Mouse (Mus musculus): Measurements from ENCODE around the gene Zfp341. TPM values are rescaled to one million over a fixed set of nuclear protein-coding genes. Genes with fewer than 3 reads are reported as not detected.

The Zfp341 gene
- polyA plus RNA-seq, 1 experiment = 2.6 TPM

DNA sequence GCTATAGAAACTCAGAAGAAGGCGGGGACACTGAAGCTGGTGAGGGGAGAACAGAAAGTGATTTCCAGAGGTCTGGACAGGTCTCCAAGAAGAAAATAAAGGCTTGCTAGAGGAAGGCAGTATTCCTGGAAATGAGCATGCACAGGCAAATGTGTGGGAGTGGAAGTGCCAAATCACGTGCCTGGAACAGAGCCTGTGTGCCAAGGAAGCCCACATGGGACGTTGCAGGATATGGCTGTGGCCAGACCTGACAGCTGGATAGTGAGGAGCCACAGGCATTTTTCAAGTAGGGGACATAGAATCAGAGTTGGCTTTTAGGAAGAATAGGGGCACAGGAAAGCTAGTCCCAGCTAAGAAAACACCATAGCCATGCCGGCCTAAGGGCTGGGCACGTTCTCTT, 17.3 kb upstream of the Zfp341 start:
- 82% methylated on average over 5 of the region's 5 CpGs for WGBS
- no peak overlapping the region for H3K27ac ChIP-seq (ENCODE audit: control insufficient read depth, insufficient read depth, low read depth, low read length, poor library complexity)
- no peak overlapping the region for H3K4me3 ChIP-seq (replicated peaks; ENCODE audit: control insufficient read depth, low read depth, low read length)
- H3K4me1 ChIP-seq (ENCODE audit: control insufficient read depth, insufficient read depth, low read length) = no peaks in the 10 kb centered on the region
- TF ChIP-seq POLR2A (IDR thresholded peaks at IDR 0.05; ENCODE audit: borderline replicate concordance, control insufficient read depth, low read depth, low read length) (no peak), CTCF (IDR thresholded peaks at IDR 0.05; ENCODE audit: control insufficient read depth, insufficient read depth, low read length) (no peak)

DNA sequence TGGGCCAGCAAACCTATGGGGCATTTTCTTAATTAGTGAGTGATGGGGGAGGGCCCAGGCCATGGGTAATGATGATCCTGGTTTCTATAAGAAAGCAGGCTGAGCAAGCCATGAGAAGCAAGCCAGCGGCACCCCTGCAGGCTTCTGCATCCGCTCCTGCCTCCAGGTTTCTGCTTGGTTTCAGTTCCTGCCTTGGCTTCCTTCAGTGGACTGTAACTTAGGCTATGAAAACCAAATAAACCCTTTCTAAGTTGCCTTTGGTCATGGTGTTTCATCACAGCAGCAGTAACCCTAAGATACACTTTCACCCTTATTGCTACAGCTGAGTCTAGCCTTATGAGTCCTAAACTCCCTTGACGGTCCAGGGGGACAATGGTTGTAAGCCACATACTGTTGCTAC, 15.7 kb upstream of the Zfp341 start:
- no peaks in the 10 kb centered on the region; the same call in 1 of the 2 replicates for H3K4me1 ChIP-seq (ENCODE audit: control insufficient read depth, insufficient read depth, low read length)
- no peak overlapping the region for H3K4me3 ChIP-seq (replicated peaks; ENCODE audit: control insufficient read depth, low read depth, low read length)
- 59% methylated on average over 3 of the region's 3 CpGs for WGBS
- no peak for TF ChIP-seq CTCF (IDR thresholded peaks at IDR 0.05; ENCODE audit: control insufficient read depth, insufficient read depth, low read length)
- no peak for TF ChIP-seq POLR2A (IDR thresholded peaks at IDR 0.05; ENCODE audit: borderline replicate concordance, control insufficient read depth, low read depth, low read length)
- H3K27ac ChIP-seq (ENCODE audit: control insufficient read depth, insufficient read depth, low read depth, low read length, poor library complexity) = no peak overlapping the region

DNA sequence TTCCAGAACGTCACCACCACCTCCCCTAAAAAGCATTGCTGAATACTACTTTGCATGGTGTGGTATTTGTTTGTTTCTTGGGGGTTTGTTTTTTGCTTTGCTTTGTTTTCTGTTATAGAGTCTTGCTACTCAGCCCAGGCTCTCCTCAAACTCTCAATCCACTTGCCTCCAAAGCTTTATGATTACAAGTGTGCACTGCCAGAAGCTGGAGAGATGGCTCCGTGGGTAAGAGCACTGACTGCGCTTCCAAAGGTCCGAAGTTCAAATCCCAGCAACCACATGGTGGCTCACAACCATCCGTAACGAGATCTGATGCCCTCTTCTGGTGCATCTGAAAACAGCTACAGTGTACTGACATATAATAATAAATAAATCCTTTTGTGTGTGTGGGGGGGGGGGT, 12.5 kb upstream of the Zfp341 start:
- TF ChIP-seq POLR2A (IDR thresholded peaks at IDR 0.05; ENCODE audit: borderline replicate concordance, control insufficient read depth, low read depth, low read length) (no peak), CTCF (IDR thresholded peaks at IDR 0.05; ENCODE audit: control insufficient read depth, insufficient read depth, low read length) (no peak)
- WGBS = 81% methylated on average over 6 of the region's 6 CpGs
- H3K4me1 ChIP-seq (ENCODE audit: control insufficient read depth, insufficient read depth, low read length) = no peaks in the 10 kb centered on the region; the same call in 1 of the 2 replicates
- no peak overlapping the region for H3K4me3 ChIP-seq (replicated peaks; ENCODE audit: control insufficient read depth, low read depth, low read length)
- H3K27ac ChIP-seq (ENCODE audit: control insufficient read depth, insufficient read depth, low read depth, low read length, poor library complexity) = no peak overlapping the region

GRCm38 (mm10) chr2:154601324-154601723, 11.8 kb upstream of the Zfp341 start:
- H3K27ac ChIP-seq (ENCODE audit: control insufficient read depth, insufficient read depth, low read depth, low read length, poor library complexity) = no peak overlapping the region
- H3K4me1 ChIP-seq (ENCODE audit: control insufficient read depth, insufficient read depth, low read length) = no peaks in the 10 kb centered on the region; the same call in 1 of the 2 replicates
- H3K4me3 ChIP-seq (replicated peaks; ENCODE audit: control insufficient read depth, low read depth, low read length) = no peak overlapping the region
- TF ChIP-seq CTCF (IDR thresholded peaks at IDR 0.05; ENCODE audit: control insufficient read depth, insufficient read depth, low read length) = no peak
- no peak for TF ChIP-seq POLR2A (IDR thresholded peaks at IDR 0.05; ENCODE audit: borderline replicate concordance, control insufficient read depth, low read depth, low read length)
- 54% methylated on average over 3 of the region's 3 CpGs for WGBS

DNA sequence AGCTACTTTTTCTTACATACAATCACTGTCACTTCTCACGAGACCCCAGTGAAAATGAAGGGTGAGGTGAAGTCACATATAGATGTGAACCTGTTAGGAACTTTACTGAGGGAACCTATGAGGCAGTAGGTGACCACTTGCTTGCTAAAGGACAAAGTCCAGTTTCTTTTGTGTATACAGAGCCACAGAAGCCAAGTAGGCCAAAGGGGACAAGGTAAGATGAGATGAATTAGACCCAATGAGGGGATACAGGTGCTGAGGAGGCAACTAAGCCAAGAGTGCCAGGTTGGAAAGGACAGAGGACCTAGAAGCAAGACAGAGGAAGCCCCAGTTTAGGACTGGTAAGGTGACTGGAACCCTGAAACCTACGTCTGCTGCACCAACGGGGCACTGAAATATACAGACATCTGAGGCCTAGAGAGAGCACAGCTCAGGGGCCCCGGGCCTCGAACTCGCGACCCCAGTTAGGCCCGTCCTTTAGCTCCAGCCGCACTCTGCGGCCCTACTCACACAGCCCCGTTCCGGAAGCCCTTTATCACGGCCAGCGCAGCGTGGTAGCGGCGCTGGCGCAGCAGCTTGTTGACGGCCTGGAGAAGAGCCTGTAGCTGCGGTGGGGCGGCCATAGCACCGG, 10.0 kb upstream of the Zfp341 start:
- whole genome bisulfite sequencing = 4% methylated on average over 22 of the region's 22 CpGs
- peak overlapping the region; percentile 87 for H3K27ac ChIP-seq (ENCODE audit: control insufficient read depth, insufficient read depth, low read depth, low read length, poor library complexity)
- peak overlapping the region; percentile 88 for H3K4me3 ChIP-seq (replicated peaks; ENCODE audit: control insufficient read depth, low read depth, low read length)
- no peak for TF ChIP-seq POLR2A (IDR thresholded peaks at IDR 0.05; ENCODE audit: borderline replicate concordance, control insufficient read depth, low read depth, low read length)
- TF ChIP-seq CTCF (IDR thresholded peaks at IDR 0.05; ENCODE audit: control insufficient read depth, insufficient read depth, low read length) = no peak
- no peaks in the 10 kb centered on the region; the same call in 1 of the 2 replicates for H3K4me1 ChIP-seq (ENCODE audit: control insufficient read depth, insufficient read depth, low read length)

GRCm38 (mm10) chr2:154603638-154604153, 9.4 kb upstream of the Zfp341 start, which contains the start of gene Pxmp4:
Pxmp4 (minus strand) TSS chr2:154603708.
- WGBS = under 1% methylated on average over 13 of the region's 13 CpGs
- peak within 1 kb of the TSS; percentile 88 for H3K4me3 ChIP-seq (replicated peaks; ENCODE audit: control insufficient read depth, low read depth, low read length)
- peak within 1 kb of the TSS; percentile 87 for H3K27ac ChIP-seq (ENCODE audit: control insufficient read depth, insufficient read depth, low read depth, low read length, poor library complexity)
- TF ChIP-seq CTCF (IDR thresholded peaks at IDR 0.05; ENCODE audit: control insufficient read depth, insufficient read depth, low read length) (no peak), POLR2A (IDR thresholded peaks at IDR 0.05; ENCODE audit: borderline replicate concordance, control insufficient read depth, low read depth, low read length) (peak; percentile 91)
- H3K4me1 ChIP-seq (ENCODE audit: control insufficient read depth, insufficient read depth, low read length) = no peaks in the 10 kb centered on the region; the same call in 1 of the 2 replicates

GRCm38 (mm10) chr2:154604156-154604555, 8.9 kb upstream of the Zfp341 start:
- H3K27ac ChIP-seq (ENCODE audit: control insufficient read depth, insufficient read depth, low read depth, low read length, poor library complexity) = peak overlapping the region; percentile 35; the same call in 1 of the 2 replicates
- 3% methylated on average over 7 of the region's 7 CpGs for WGBS
- peak overlapping the region; percentile 30 for H3K4me3 ChIP-seq (replicated peaks; ENCODE audit: control insufficient read depth, low read depth, low read length)
- H3K4me1 ChIP-seq (ENCODE audit: control insufficient read depth, insufficient read depth, low read length) = no peaks in the 10 kb centered on the region; the same call in 1 of the 2 replicates
- TF ChIP-seq POLR2A (IDR thresholded peaks at IDR 0.05; ENCODE audit: borderline replicate concordance, control insufficient read depth, low read depth, low read length) (no peak), CTCF (IDR thresholded peaks at IDR 0.05; ENCODE audit: control insufficient read depth, insufficient read depth, low read length) (no peak)

GRCm38 (mm10) chr2:154606965-154607364, 6.1 kb upstream of the Zfp341 start:
- no peak overlapping the region for H3K27ac ChIP-seq (ENCODE audit: control insufficient read depth, insufficient read depth, low read depth, low read length, poor library complexity)
- TF ChIP-seq CTCF (IDR thresholded peaks at IDR 0.05; ENCODE audit: control insufficient read depth, insufficient read depth, low read length) (no peak), POLR2A (IDR thresholded peaks at IDR 0.05; ENCODE audit: borderline replicate concordance, control insufficient read depth, low read depth, low read length) (no peak)
- H3K4me3 ChIP-seq (replicated peaks; ENCODE audit: control insufficient read depth, low read depth, low read length) = no peak overlapping the region
- H3K4me1 ChIP-seq (ENCODE audit: control insufficient read depth, insufficient read depth, low read length) = no peaks in the 10 kb centered on the region; the same call in 1 of the 2 replicates
- WGBS = 72% methylated on average over 1 of the region's 1 CpGs

Measured in bone marrow, adult 2 months (tissue).